Mouse (Mus musculus) bone marrow, adult 2 months (tissue): ENCODE results near the gene Gm31371.
"Not testable (repeated sequence)": the region's sequence is repeated elsewhere in the genome, so short reads cannot be mapped to it uniquely, and the experiment has no call there.

ENCODE experiments used
- CTCF ChIP-seq: fragments of 200-500 bp; IDR thresholded peaks from 2 replicates; pipeline ENCODE4 v1.5.1; 2011; ENCODE audit warnings: low read length, control low read depth; ENCODE audit not compliant: control insufficient read depth, insufficient read depth
- POLR2A ChIP-seq: fragments of 200-500 bp; IDR thresholded peaks from 2 replicates; pipeline ENCODE4 v1.6.1; 2011; ENCODE audit warnings: low read depth, mild to moderate bottlenecking, control low read depth, low read length, borderline replicate concordance; ENCODE audit not compliant: control insufficient read depth

GRCm38 (mm10) chr8:19935541-19936030 lies 32.4 kb downstream of the Gm31371 start:
- TF ChIP-seq CTCF, POLR2A: not testable (repeated sequence)
